Mouse (Mus musculus) heart, postnatal 10 days (tissue): ENCODE measurements around the gene Zfr. TPM values are rescaled to one million over a fixed set of nuclear protein-coding genes. Genes with fewer than 3 reads are reported as not detected.

Experiments used
- DNase-seq, 2 experiments: peaks; one replicate each; pipeline ENCODE4 v3.0.0; 2021
- intact Hi-C: fragments of 180-260 bp; cut with DNase I; formaldehyde crosslinking; loops from one replicate; pipeline ENCODE4 v1.15.1; 2025
- microRNA-seq, 2 experiments: library from miRNA; unstranded; fragments of <30 nt; microRNA quantifications; one replicate each; pipeline ENCODE4 v1.2.0; 2022
- total RNA-seq, 2 experiments: library from RNA; stranded (reverse); gene quantifications; 2 replicates each; pipeline ENCODE4 v1.2.3; 2021

Gene Zfr
- total RNA-seq, 2 experiments from 2014 or later = 101 to 114 TPM

DNA sequence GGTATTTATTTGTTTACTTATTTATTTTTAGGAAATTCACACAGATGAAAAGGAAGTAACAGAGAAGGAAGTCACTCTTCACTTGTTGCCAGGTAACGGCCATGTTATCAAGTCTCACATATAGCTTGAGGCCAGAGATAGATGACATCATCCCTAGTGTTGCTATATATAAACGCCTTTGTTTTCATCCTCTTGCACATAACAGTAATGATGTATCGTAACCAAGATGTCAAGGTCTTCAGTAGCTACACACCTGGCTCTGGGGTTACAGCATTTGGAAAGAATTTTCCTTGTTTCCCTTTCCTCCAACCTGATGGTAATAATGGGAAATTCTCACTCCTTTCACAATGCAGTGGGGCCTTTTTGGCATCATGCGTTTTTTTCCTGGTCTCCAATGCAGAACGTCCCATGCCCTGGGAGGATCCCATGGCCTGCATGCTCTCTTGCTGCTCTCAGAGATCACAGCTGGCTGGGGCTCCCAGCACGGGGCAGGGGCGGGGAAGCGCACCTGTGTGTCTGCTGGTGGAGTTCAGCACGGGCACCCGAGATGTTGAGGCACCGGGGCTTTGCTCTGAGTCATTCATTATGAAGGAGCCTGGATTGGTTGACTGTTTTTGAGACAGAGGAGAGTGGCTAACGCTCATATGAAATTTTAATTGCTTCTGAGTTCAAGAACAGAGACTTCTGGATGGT lies 112.8 kb downstream of the Zfr start:
- intact Hi-C loops = no loop called here
- no peak for DNase-seq

GRCm38 (mm10) chr15:12231462-12231861 lies 113.8 kb downstream of the Zfr start:
- intact Hi-C loops = no loop called here
- DNase-seq = no peak

GRCm38 (mm10) chr15:12232429-12232828 lies 114.8 kb downstream of the Zfr start:
- DNase-seq = no peak
- intact Hi-C loops = no loop called here

- intact Hi-C loops = no loop called here
- no peak for DNase-seq
These were observed 115.4 kb downstream of the Zfr start for GRCm38 (mm10) chr15:12233021-12233420.

Small RNA genes within 50 kb of the gene (microRNA-seq; reads per million reads assigned to microRNA genes)
- gene Mir1898 = 0 reads per million in 2 experiments

Other genes with a start within 250 kb of the Zfr start
- 10 to 100 TPM; 29.2 to 32.9 TPM for gene Npr3, start 210.5 kb upstream of the Zfr start, total RNA-seq
- gene Sub1, start 120.8 kb upstream of the Zfr start, total RNA-seq = 100 to 1,000 TPM; 142 to 149 TPM
- gene Mtmr12, start 87.2 kb downstream of the Zfr start, total RNA-seq = 10 to 100 TPM; 18.6 to 21.3 TPM
- 10 to 100 TPM; 87.3 to 98.4 TPM for gene Golph3, start 203.6 kb downstream of the Zfr start, total RNA-seq
- under 1 TPM in 1 of 2 experiments, not detected in 1; 0.65 TPM for gene 1810049J17Rik, start 204.1 kb downstream of the Zfr start, total RNA-seq